Mouse (Mus musculus) CD4-positive helper T cell, adult 2 months (primary cell): ENCODE results near the gene Rnf213.
A peak's percentile ranks its signal among the peaks of the same experiment; 100 is the strongest.
"Not testable (repeated sequence)": the region's sequence is repeated elsewhere in the genome, so short reads cannot be mapped to it uniquely, and the experiment has no call there.

Source experiments
- DNase-seq: peaks from one replicate; pipeline ENCODE4 v3.0.0-alpha.2; 2012; ENCODE audit warnings: low read depth, missing footprints, low spot score

Rnf213 gene

DNA sequence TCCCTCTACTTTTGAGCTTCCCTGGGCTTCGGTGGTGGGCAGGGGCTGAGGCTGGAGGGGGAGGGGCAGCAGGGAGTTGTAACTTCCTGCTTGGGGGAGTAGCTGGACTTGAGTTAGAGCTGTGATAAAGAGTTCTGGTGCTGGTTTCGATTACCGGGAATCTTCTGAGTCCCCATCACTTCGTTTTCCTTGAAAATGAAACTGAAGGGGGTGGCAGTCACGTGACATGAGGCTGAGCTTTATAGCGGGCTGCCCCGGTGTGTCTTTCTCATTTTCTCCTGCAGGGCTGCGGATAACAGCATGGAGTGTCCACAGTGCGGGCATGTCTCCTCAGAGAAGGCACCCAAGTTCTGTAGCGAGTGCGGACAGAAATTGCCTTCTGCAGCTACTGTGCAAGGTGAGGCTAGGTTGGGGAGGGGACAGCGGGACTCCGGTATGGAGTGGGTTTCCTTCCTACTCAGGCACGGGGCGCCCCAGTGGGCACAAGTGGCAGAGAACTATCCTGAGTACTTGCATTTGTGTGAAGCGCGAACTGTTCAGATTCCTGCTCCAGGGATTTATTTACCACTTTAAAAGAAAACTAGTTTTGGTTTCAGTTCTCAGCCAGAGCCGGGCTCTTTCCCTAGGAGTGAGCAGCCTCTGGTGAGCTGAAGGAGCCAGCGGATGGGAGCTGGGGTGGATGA, at the start of gene Rnf213:
TSS of gene Rnf213 (plus strand) at position 301 of the 683 bp plus-strand sequence.
- peak; percentile 82 for DNase-seq

DNA sequence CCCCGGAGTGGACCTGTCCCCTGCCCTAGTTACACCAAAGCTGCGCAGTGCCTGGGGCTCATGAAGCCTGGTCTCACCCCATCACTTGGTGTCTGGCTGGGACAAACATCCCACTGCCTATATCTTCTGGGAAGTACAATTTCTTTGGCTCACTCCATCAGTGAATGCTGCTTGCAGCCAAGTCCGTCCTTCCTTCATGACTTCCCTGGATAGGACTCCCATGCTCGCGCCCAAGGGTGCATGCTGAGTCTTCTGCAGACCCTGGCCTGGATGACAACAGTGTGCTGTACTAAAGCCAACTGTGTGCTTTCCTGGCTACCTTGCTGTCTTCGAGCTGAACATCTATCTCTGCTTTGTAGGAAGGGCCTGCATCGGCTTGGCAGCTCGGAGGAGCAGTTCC, 48.7 kb upstream of the Rnf213 start:
- no peak for DNase-seq

DNA sequence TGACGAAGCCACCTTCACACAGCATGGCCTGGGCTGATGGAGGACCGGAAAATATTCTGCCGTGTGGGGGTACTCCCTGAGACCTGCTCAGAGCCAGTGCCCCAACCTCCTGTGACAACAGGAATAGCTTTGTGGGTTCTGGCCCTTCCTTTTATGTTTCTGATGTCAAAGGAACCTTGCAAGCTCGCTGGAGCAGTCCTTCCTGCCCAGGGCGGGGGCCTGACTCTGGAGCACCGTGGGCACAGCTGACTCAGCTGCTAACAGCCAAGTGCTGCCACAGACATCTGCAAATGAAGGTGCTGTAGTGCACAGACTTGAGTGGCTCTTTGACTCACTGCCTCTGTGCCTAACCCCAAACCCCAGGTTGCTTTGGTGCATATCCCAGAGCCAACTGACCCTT, 48.0 kb upstream of the Rnf213 start:
- peak; percentile 35 for DNase-seq

DNA sequence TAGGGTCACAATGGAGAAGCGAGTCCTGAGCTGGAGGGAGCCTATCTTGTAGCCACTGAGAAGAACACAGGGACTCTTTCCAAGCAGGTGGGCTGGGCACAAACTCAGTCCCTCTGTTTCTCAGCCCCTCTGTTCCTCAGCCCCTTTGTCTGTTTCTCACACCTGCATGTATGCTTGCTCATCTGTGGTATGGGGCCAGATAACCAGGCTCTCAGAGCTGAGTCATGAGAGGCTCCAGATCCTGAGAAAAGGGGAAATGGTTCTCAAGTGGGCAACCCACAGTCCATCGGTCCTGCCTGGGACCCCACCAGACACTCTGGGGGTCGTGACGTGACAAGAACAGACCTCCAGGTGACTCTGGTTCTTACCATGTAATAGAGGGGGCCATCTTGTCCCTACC, 45.8 kb upstream of the Rnf213 start:
- no peak for DNase-seq

- peak; percentile 72 for DNase-seq
Observed at GRCm38 (mm10) chr11:119352113-119352512, 40.8 kb upstream of the Rnf213 start.

GRCm38 (mm10) chr11:119353946-119354345, 39.0 kb upstream of the Rnf213 start:
- no peak for DNase-seq

GRCm38 (mm10) chr11:119354798-119355442, 38.0 kb upstream of the Rnf213 start:
- DNase-seq: peak; percentile 81

GRCm38 (mm10) chr11:119355443-119356385, 37.2 kb upstream of the Rnf213 start, which contains the start of the genes Sgsh and Slc26a11:
Gene Sgsh, minus strand, starts transcription at chr11:119355536.
Gene Slc26a11, plus strand, starts transcription at chr11:119355557.
- peak; percentile 77 for DNase-seq

DNA sequence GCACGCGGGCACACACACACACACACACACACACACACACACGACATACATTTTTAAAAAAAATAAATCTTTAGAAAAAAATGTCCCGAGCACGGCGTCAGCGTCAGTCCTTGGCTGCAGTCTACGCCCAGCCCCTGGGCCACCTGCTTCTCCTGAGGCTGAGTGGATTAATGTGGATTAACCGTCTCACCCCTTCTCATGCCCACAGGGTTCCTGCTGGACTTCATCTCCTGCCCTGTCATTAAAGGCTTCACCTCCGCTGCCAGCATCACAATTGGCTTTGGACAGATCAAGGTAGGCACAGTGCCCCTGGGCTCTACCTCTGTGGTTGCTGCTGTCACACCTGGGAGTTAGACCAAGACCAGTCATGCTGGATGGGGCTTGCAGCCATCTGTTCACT, 33.8 kb upstream of the Rnf213 start:
- DNase-seq: no peak

DNA sequence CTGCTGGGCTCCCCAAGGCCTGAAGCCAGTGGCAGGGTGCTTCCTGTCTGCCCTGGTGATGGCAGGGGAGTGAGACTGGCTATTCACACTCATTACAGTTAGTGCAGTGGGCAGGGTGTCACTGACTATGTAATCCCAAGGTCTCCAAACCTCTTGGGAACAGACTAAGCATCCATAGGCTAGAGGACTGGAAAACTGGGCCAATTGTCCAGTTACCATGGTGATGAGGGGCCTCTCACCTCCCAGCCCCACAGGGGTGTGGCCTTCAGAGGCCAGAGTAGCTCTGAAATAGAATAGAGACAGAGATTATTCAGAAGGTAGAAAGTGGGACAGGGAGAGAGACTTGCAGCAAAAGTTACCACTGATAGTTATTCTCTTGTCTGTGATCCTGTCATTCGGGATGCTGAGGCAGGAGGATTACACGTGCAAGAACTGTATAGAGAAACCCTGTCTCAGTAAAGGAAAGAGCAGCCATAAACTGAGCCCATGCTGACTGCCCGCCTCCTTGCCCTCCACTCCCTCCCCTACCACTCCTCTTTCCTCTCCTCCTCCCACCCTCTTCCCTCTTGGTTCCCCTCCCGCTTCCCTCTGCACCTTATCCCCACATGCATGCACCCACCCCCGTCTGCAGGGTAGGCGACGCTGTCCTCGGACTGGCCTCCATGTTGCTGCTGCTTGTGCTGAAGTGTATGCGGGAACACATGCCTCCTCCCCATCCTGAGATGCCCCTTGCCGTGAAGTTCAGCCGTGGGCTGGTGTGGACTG, 29.9 kb upstream of the Rnf213 start:
- no peak for DNase-seq

GRCm38 (mm10) chr11:119363534-119364145, 29.3 kb upstream of the Rnf213 start:
- DNase-seq: peak; percentile 77

DNA sequence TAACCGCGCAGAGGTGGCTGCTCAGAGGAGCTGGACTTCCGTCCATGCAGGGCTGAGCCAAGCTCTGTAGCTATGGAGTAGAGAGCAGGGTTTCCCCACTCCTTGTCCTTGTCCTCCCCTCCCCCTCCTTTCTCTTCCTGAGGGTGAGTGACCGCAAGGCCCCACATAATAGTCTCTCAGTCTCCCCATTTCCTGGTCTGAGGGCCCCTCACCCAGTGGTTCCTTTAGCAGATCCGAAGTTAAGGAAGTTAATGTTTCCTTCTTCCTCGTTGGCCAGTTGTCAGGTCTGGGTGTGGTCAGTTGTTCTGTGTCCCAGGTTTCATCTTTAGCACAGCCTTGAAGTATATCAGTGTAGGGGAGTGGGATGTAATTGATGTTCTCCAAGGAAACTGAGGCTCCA, 17.5 kb upstream of the Rnf213 start:
- DNase-seq: no peak

- no peak for DNase-seq
Observed at GRCm38 (mm10) chr11:119377326-119377725, 15.6 kb upstream of the Rnf213 start.

DNA sequence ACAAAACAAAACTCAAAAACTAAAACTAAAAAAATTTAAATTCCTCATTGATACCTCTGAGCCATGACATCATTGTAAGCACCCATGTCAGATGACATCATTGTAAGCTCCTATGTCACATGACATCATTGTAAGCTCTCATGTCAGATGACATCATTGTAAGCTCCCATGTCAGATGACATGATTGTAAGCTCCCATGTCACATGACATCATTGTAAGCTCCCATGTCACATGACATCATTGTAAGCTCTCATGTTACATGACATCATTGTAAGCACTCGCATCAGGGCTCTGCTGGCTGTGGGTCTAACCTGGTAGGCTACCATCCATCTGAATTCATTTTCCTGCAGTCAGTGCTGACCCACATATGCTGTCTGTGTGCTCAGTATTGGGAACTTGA, 14.3 kb upstream of the Rnf213 start:
- no peak for DNase-seq

DNA sequence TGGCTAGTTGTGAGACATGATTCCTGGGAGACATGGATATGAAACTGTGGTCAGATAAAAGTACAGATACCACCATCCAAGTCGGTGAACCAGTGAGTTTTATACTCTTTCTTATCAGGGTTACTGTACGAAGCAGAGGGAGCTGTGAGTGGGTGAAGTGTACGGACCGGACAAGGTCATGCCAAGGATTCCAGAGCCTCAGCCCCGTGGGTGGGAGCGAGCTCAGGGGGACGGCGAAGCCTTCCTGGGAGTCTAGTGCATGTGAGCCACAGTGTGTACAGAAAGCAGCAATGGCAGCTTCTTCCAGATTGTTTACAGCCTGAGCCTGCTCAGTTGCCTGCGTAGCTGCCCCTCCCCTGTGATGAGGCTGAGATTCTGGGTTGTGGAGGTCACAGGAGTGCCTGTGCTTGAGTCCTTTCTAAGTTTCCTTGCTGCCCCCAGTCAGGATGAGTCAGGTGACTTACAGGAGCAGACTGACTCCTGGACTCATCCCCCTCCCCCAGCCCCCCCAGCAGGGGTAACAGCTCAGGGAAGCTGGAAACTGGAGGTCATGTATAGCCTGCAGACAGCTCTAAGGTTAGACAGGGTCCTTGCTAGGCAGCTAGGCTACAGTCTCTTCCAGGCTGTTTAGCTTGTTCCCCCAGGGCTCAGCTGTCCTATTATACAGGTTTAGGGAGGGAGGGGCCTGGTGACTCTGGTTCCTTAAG, 11.1 kb upstream of the Rnf213 start:
- no peak for DNase-seq

- no peak for DNase-seq
Observed at GRCm38 (mm10) chr11:119382338-119382850, 10.5 kb upstream of the Rnf213 start.

DNA sequence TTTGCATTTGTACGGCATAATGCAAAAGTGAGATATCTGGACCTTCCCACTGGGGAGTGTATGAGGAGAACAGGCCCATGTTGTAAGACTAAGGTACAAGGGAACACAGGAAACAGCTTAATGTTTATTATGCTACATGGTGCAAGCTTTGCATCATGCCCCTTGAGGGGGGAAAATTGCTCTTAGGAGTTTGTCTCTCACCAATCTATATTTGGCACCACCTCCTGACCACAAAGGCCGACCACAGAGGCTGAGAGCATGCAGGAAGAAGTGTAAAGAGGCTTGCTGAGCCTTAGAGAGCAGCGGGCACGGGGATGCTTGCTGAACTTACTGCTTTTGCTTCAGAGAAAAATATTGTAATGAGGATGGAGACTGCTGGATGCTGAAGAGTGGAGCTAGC, 8.0 kb upstream of the Rnf213 start:
- DNase-seq: peak; percentile 80

- peak; percentile 45 for DNase-seq
Observed at GRCm38 (mm10) chr11:119386306-119386705, 6.6 kb upstream of the Rnf213 start.

GRCm38 (mm10) chr11:119387273-119387672, 5.6 kb upstream of the Rnf213 start:
- DNase-seq: not testable (repeated sequence)

DNA sequence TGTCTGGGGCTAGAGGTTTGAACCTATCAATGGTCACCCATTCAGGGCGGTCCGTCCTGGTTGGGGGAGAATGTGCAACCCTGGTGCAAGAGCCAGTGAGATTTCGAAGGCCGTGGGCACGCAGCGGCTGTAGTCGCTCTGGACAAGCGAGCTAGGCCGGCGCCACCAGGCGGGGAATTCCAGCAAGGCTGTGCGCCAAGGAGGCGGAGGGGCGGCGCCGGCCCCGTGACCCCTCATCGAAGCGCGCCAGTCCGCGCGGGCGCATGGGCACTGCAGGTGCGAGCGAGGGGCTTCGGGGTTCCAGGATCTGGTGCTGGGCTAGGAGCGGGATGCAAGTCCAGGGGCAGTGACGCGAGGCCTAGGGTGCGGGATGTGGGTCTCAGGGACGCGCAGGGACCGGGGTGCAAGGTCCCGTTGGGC, 3.0 kb upstream of the Rnf213 start:
- peak; percentile 55 for DNase-seq
